Mouse (Mus musculus) mouse trophoblast stem cell (cell line): ENCODE results near the gene Ms4a2.

ENCODE experiments used
- in situ Hi-C, 2 experiments: fragments of 300-500 bp; cut with MseI, MboI; formaldehyde crosslinking; loops; 2 replicates in 1 of 2; 3 replicates in 1 of 2; pipeline ENCODE4 v1.15.1; 2025

Ms4a2 gene

GRCm38 (mm10) chr19:11623551-11623950 is at the start of gene Ms4a2:
Gene Ms4a2 (minus strand): TSS chr19:11623719.
- in situ Hi-C loops: no loop called here

GRCm38 (mm10) chr19:11661562-11661961 is 38.0 kb upstream of the Ms4a2 start:
- in situ Hi-C loops: no loop called here

GRCm38 (mm10) chr19:11660459-11660858 is 36.9 kb upstream of the Ms4a2 start, which contains the start of gene Oosp2:
Gene Oosp2 (minus strand): TSS chr19:11660559.
- in situ Hi-C loops: no loop called here

GRCm38 (mm10) chr19:11659142-11659541 is 35.6 kb upstream of the Ms4a2 start:
- in situ Hi-C loops: no loop called here

- in situ Hi-C loops: no loop called here
These were observed 26.0 kb upstream of the Ms4a2 start for GRCm38 (mm10) chr19:11649564-11649963.

GRCm38 (mm10) chr19:11646166-11646565 is 22.6 kb upstream of the Ms4a2 start:
- in situ Hi-C loops: no loop called here

- in situ Hi-C loops: no loop called here
These were observed 17.2 kb upstream of the Ms4a2 start, which contains the start of gene Ms4a3 for GRCm38 (mm10) chr19:11640732-11641131. Gene Ms4a3 (minus strand): TSS chr19:11640851.

GRCm38 (mm10) chr19:11639038-11639437 is 15.5 kb upstream of the Ms4a2 start:
- in situ Hi-C loops: no loop called here

- in situ Hi-C loops: no loop called here
These were observed 12.1 kb upstream of the Ms4a2 start for GRCm38 (mm10) chr19:11635572-11635971.

GRCm38 (mm10) chr19:11634330-11634729 is 10.8 kb upstream of the Ms4a2 start:
- in situ Hi-C loops: no loop called here

- in situ Hi-C loops: no loop called here
These were observed 10.2 kb upstream of the Ms4a2 start for GRCm38 (mm10) chr19:11633732-11634131.

- in situ Hi-C loops: no loop called here
These were observed 1.7 kb upstream of the Ms4a2 start for GRCm38 (mm10) chr19:11625231-11625630.

- in situ Hi-C loops: no loop called here
These were observed 1.3 kb upstream of the Ms4a2 start for GRCm38 (mm10) chr19:11624800-11625199.

- in situ Hi-C loops: no loop called here
These were observed 5.5 kb downstream of the Ms4a2 start for GRCm38 (mm10) chr19:11617983-11618382.

GRCm38 (mm10) chr19:11614805-11615204 is 8.7 kb downstream of the Ms4a2 start:
- in situ Hi-C loops: loop anchor here (5.0 kb wide), 1 partner anchor 152 kb away; no protein-coding TSS in a partner anchor

- in situ Hi-C loops: loop anchor here (5.0 kb wide), 1 partner anchor 153 kb away; no protein-coding TSS in a partner anchor
These were observed 9.6 kb downstream of the Ms4a2 start for GRCm38 (mm10) chr19:11613776-11614443.

- in situ Hi-C loops: loop anchor here (5.0 kb wide), 1 partner anchor 154 kb away; no protein-coding TSS in a partner anchor
These were observed 10.4 kb downstream of the Ms4a2 start for GRCm38 (mm10) chr19:11613084-11613483.

GRCm38 (mm10) chr19:11612293-11612692 is 11.2 kb downstream of the Ms4a2 start:
- in situ Hi-C loops: loop anchor here (5.0 kb wide), 1 partner anchor 155 kb away; no protein-coding TSS in a partner anchor

GRCm38 (mm10) chr19:11611541-11611945 is 12.0 kb downstream of the Ms4a2 start:
- in situ Hi-C loops: loop anchor here (5.0 kb wide), 1 partner anchor 156 kb away; no protein-coding TSS in a partner anchor

GRCm38 (mm10) chr19:11608172-11608571 is 15.3 kb downstream of the Ms4a2 start:
- in situ Hi-C loops: no loop called here

GRCm38 (mm10) chr19:11604603-11605002 is 18.9 kb downstream of the Ms4a2 start, which contains the start of gene Ms4a6d:
Gene Ms4a6d (minus strand): TSS chr19:11604849.
- in situ Hi-C loops: no loop called here

- in situ Hi-C loops: no loop called here
These were observed 21.5 kb downstream of the Ms4a2 start for GRCm38 (mm10) chr19:11602026-11602425.

GRCm38 (mm10) chr19:11601349-11601748 is 22.2 kb downstream of the Ms4a2 start:
- in situ Hi-C loops: no loop called here
